Mouse (Mus musculus): Measurements from ENCODE around the gene Hba-a2.
"Not testable (repeated sequence)": the region's sequence is repeated elsewhere in the genome, so short reads cannot be mapped to it uniquely, and the experiment has no call there.

The Hba-a2 gene

GRCm38 (mm10) chr11:32296203-32296602, at the start of gene Hba-a2:
TSS of gene Hba-a2 (plus strand) at chr11:32296489.
- DNase-seq: not testable (repeated sequence)

- peak in 1 of 2 experiments; percentile 16 for DNase-seq
Observed at GRCm38 (mm10) chr11:32247068-32247467, 49.2 kb upstream of the Hba-a2 start.

- no peak for DNase-seq
Observed at GRCm38 (mm10) chr11:32248350-32248749, 47.9 kb upstream of the Hba-a2 start.

GRCm38 (mm10) chr11:32250880-32251763, 45.2 kb upstream of the Hba-a2 start:
- DNase-seq: no peak

- DNase-seq: peak; percentile 14 to 49
Observed at GRCm38 (mm10) chr11:32253121-32253520, 43.2 kb upstream of the Hba-a2 start.

GRCm38 (mm10) chr11:32256146-32256545, 40.1 kb upstream of the Hba-a2 start:
- DNase-seq: no peak

GRCm38 (mm10) chr11:32256566-32256965, 39.7 kb upstream of the Hba-a2 start:
- DNase-seq: no peak

GRCm38 (mm10) chr11:32262674-32263415, 33.4 kb upstream of the Hba-a2 start:
- no peak for DNase-seq

GRCm38 (mm10) chr11:32265117-32265738, 31.1 kb upstream of the Hba-a2 start:
- no peak for DNase-seq

GRCm38 (mm10) chr11:32266194-32266593, 30.1 kb upstream of the Hba-a2 start:
- no peak for DNase-seq

GRCm38 (mm10) chr11:32266776-32267175, 29.5 kb upstream of the Hba-a2 start:
- DNase-seq: no peak

GRCm38 (mm10) chr11:32267188-32267884, 29.0 kb upstream of the Hba-a2 start, which contains the start of gene Nprl3:
TSS of gene Nprl3 (minus strand) at chr11:32267707.
- peak; percentile 97 to 99 for DNase-seq

GRCm38 (mm10) chr11:32267964-32268363, 28.3 kb upstream of the Hba-a2 start:
- peak in 1 of 2 experiments; percentile 22 for DNase-seq

- DNase-seq: no peak
Observed at GRCm38 (mm10) chr11:32268952-32269351, 27.3 kb upstream of the Hba-a2 start.

GRCm38 (mm10) chr11:32271178-32271577, 25.1 kb upstream of the Hba-a2 start:
- DNase-seq: no peak

GRCm38 (mm10) chr11:32276347-32276746, 19.9 kb upstream of the Hba-a2 start, which contains the start of gene Hba-x:
TSS of gene Hba-x (plus strand) at chr11:32276400.
- no peak for DNase-seq

GRCm38 (mm10) chr11:32277736-32278457, 18.4 kb upstream of the Hba-a2 start:
- no peak for DNase-seq

- no peak for DNase-seq
Observed at GRCm38 (mm10) chr11:32278458-32278957, 17.8 kb upstream of the Hba-a2 start.

GRCm38 (mm10) chr11:32280646-32281045, 15.6 kb upstream of the Hba-a2 start:
- no peak for DNase-seq

- DNase-seq: no peak
Observed at GRCm38 (mm10) chr11:32281416-32282144, 14.7 kb upstream of the Hba-a2 start.
